Mouse (Mus musculus): Measurements from ENCODE around the gene Gtsf1. TPM values are rescaled to one million over a fixed set of nuclear protein-coding genes. Genes with fewer than 3 reads are reported as not detected.

Gene Gtsf1
- total RNA-seq, 2 experiments from 2014 or later = not detected

GRCm38 (mm10) chr15:103377752-103378664 is 52.3 kb downstream of the Gtsf1 start:
- DNase-seq = peak; percentile 19

DNA sequence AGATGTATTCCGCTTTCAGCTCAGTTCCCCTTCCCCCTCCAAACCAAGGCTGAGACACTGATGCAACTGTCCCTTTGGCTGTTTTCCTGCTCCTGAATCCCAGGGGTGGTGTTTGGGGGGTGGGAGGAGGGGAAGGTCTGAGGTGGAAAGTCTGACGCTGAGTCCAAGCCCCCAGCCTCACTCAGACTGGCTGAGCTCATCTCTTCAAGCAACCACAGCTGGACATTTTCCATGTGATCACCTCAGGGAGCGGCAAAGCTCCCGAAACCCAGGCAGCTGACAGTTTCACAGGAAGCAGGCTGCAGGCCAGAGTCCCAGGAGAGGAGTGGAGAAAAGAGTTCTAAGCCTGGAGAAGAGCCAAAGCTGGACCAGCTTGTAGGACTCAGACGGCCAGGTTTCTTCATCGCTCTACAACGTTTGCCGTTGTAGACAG is 53.4 kb downstream of the Gtsf1 start:
- peak; percentile 42 for DNase-seq

DNA sequence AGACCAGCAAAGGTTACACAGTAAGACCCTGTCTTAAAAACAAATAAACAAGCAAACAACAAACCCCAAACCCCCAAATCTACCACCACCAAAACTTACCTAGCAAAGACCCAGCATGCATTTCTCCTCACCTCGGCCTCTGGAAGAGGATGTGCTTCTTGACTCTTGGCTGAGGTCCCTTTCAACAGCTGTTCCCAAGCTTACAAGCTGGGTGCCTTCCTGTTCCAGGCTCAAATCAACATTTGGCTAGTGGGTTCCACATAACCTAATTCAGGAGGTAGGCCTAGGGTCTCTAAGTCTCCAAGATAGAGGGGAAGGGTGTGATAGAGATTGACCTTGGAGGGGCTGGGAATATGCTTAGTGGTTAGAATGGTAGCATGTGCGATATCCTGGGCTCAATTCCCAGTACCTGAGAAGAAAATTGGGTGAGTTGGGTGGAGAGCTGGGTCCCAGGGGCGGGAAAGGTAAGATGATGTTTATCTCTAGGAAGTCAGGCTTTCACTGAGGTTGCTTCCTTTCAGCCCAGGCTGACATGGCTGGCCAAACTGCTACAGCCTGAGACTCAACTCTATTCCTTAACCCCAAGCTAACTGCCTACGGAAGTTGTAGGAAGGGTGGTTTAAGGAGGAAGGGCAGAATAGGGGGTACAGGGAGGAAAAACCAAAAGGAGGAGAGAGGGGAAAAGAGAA is 55.0 kb downstream of the Gtsf1 start:
- DNase-seq = no peak

DNA sequence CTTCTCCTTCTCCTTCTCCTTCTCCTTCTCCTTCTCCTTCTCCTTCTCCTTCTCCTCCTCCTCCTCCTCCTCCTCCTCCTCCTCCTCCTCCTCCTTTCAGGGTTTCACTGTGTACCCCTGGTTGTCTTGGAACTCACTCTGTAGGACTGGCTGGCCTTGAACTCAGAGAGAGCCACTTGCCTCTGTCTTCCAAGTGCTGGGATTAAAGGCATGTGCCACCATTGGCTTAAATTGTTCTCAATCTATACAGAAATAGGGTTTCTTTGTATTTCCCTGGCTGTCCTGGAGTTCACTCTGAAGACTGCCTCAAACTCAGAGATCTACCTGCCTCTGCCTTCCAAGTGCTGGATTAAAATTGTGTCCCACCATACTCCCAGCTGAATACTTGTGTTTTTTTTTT is 57.8 kb downstream of the Gtsf1 start:
- no peak for DNase-seq

GRCm38 (mm10) chr15:103371741-103372140 is 58.5 kb downstream of the Gtsf1 start:
- no peak for DNase-seq

GRCm38 (mm10) chr15:103371208-103371607 is 59.1 kb downstream of the Gtsf1 start:
- DNase-seq = peak; percentile 66

DNA sequence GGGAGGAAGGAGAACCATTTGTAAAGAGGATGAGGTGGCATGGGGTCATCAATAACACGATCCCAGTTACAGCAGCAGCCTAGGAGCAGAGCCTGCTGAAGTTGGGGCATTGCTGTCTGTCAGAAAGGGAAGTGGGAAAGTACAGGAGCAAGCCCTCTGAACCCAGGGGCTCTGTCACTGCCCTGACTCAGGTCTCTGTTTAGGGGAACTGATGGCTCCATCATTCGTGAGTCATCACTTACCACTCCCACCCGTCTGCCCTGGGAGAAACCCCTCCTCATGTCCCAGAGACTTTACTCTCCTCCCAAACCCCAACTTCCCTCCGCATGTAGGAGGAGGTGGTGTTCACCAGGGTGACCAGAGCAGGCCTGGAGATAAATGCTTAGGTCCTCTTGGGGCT is 59.8 kb downstream of the Gtsf1 start:
- DNase-seq = no peak

DNA sequence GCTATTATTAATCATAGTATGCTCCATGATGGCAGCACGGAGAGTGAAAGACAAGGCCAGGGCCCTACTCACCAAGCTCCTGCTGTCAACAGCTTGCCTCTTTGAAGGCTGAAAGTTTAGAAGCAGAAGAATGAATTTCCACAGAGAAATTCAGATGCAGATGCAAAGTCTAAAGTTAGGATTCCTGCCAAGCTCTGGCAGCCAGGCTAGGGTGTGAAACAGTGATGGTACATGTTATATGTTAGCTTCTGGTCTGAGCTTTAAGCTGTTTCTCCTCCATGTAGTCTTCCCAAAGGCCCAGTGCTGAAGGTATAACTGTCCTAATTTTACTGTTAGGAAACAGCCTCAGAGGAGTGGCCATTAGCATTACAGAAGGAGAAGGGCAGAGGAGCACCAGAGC is 61.1 kb downstream of the Gtsf1 start:
- DNase-seq = no peak

GRCm38 (mm10) chr15:103368179-103368940 is 61.9 kb downstream of the Gtsf1 start:
- peak; percentile 57 for DNase-seq

DNA sequence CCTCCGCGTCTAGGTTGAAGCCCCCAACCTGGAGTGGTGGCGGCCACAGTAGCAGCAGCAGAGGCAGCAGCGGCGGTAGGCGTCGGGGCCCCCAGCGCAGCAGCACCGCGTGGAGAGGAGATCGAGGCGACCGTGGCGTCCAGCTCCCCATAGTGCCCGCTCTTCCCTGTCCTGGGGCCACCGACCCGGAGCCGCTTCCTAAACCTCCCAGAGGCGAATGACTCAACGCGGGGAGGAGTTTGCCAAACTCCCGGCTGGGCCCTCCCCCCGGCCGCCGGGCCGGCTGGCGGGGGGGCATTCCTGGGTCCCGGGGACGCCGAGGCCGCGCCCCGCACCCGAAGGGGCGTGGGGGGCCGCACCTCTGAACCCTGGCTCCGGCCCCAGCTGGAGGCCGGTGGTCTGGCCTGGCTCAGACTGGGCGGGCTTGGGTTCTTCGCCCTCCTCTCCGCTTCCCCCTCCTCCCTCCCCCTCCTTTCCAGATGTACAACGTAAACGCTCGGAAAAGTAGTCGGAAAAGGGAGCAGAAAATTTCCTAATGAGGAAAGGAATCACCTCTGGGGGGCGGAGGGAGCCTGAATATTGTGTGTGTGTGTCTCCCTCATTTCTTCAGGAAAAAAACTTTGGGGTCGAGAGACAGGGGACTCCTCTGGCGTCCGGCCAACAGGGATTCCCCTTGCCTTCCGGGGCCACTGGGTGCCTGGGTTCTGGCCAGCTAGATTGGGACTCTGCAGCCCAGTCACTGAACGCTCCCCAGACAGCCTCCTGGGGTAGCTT is 63.7 kb downstream of the Gtsf1 start, which contains the start of gene Itga5:
Itga5 (minus strand) TSS at position 388 of the 774 bp plus-strand sequence.
- peak; percentile 84 for DNase-seq

GRCm38 (mm10) chr15:103365471-103366375 is 64.5 kb downstream of the Gtsf1 start:
- peak; percentile 44 for DNase-seq

DNA sequence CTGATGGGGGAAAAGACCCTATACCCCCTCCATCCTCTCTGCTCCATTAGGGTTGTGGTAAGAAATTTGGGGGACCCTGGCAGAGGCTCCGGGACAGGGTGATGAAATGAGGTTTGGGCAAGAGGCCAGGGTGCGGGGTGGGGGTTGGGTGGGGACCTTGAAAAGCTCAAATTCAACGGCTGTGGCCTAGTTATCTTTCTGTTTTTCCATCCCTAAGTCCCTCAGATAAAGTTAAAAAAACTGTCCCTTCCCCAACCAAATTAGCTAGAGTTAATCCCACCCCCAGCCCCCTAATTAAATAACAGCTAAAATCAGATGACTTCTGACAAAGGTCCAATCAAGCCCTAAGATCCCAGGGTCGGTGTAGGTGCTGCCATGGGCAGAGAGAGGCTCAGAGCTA is 65.5 kb downstream of the Gtsf1 start:
- no peak for DNase-seq

- no peak for DNase-seq
Measured at GRCm38 (mm10) chr15:103363809-103364208, 66.5 kb downstream of the Gtsf1 start.

DNA sequence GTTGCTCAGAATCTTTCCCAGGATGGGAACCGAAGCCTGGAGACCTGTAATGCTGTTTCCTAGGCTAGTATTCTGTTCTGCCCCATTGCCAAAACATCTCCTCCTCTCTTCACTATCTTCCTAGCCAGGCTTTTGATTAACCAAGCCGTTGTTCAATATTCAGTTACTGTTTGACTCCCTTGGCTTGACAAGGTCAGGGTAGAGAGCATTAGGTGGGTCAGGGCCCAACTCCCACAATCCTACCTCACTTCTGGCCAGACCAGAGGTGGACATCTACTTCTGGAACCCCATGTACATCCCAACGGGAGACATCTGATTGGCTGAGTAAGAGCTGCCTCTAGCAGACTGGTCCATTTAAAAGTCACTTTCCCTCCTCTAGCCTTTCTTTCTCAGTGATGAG is 67.3 kb downstream of the Gtsf1 start:
- DNase-seq = no peak

DNA sequence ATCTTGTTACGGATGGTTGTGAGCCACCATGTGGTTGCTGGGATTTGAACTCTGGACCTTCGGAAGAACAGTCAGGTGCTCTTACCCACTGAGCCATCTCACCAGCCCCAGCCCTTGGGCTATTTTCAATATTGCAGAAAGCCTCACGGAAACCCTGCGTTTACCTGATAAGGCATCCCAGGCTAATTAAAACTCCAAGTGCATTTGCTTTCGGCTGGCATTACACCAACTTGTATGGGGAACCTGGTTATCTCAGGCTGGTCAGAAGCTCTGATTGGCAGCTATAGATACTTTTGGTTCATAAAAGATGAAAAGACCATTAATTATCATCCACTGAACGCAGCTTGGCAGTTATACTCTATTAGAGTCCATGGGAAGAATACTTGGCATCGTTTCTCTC is 67.9 kb downstream of the Gtsf1 start:
- no peak for DNase-seq

DNA sequence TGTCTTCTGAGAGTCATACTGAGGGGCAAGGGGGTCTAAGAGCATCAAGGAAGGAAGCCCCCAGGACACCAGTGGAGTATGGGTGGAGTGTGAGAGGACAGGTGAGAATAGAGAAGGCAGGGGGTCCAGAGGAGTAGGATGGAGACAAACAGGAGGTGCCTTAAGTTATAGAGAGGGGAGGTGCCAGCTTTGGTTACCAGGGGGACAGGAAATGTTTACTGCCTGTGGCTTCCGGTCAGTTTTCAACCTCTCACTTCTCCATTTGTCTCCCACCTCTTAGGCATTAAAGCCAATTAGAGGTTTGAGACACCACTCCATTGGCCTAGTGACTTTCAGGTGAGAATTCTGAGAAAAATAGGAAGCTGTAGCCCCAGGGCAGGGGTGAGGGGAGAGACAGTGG is 69.0 kb downstream of the Gtsf1 start:
- DNase-seq = no peak

DNA sequence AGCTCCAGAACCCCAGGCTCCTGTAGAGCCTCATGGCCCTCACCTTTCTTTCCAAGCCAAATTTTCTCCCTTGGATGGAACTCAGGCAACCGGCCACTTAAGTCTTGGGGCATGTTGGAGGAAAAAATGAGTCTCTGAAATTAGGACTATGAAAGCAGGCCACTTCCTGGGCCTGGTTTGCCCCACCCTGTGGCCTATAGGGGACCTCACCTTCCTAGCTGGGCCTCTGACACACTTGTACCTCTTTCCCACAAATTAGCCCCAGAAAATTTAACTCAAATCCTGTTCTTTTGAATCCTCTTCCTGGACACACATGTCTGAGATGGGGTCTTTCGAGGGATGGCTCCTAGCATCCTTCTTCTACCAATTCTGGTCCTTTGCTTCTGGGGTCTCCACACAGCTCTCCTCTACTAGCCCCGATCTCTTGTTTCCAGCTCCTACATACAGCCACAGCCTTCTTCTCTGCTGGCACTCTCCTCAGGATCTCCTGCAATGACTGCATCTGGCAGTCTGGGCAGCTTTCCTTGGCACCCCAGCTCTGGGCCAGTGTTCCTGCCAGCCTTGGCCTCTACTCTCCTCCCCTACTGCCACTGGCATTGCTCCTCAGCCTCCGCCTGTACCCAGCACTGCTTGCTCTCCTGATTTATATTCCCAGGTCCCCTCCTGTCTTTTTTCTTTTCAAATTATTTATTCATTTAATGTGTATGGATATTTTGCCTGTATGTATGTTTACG is 70.2 kb downstream of the Gtsf1 start:
- peak; percentile 86 for DNase-seq

- peak; percentile 71 for DNase-seq
Measured at GRCm38 (mm10) chr15:103359122-103359510, 71.2 kb downstream of the Gtsf1 start.

GRCm38 (mm10) chr15:103358278-103359121 is 71.8 kb downstream of the Gtsf1 start:
- DNase-seq = peak; percentile 59

Data from gastrocnemius, postnatal 25 days (tissue).